Mouse (Mus musculus): Measurements from ENCODE around the gene 4933415F23Rik. TPM values are rescaled to one million over a fixed set of nuclear protein-coding genes. Genes with fewer than 3 reads are reported as not detected.
A peak's percentile ranks its signal among the peaks of the same experiment; 100 is the strongest.
"Not testable (repeated sequence)": the region's sequence is repeated elsewhere in the genome, so short reads cannot be mapped to it uniquely, and the experiment has no call there.

4933415F23Rik gene
- not detected in 2 replicates for polyA plus RNA-seq (2015; fragmentation: Nextera tagmentation; extraction: Ambion mirVana)

DNA sequence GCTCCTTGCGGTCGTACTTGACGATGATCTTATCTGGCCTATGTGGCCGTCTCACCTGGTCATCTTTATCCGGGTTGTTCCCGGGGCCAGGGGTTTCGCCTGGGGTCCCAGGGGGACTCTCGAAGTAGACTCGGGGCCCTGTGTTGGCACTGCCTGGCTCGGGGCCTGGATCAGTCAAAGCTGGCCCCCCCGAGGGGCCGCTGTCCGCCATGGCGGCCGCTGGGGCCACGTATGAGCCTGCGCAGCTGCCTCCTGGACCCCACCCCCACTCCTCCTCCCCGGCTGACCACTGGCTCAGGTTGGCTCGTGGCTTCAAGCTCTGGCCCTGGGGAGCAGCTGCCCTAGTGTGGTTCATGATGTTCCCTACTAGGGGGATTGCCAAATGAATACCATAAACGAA lies at the start of gene 4933415F23Rik:
TSS of gene 4933415F23Rik (minus strand) at position 233 of the 400 bp plus-strand sequence.
- Histone ChIP-seq H3K36me3 (ENCODE audit: control insufficient read depth, insufficient read depth) (no peaks in the 10 kb centered on the region), H3K9ac (ENCODE audit: low read depth, low read length) (no peak within 1 kb of the TSS), H3K27me3 (replicated peaks; ENCODE audit: control insufficient read depth, insufficient read depth, low read length) (no peaks in the 10 kb centered on the region), H3K9me3 (ENCODE audit: control insufficient read depth) (no peaks in the 10 kb centered on the region), H3K4me2 (replicated peaks; ENCODE audit: low read depth) (no peak within 1 kb of the TSS), H3K4me3 (ENCODE audit: low read depth, low read length) (no peak within 1 kb of the TSS), H3K27ac (ENCODE audit: low read depth, low read length) (no peak within 1 kb of the TSS), H3K4me1 (replicated peaks; ENCODE audit: control insufficient read depth, insufficient read depth, low read length) (no peaks in the 10 kb centered on the region)
- no peak for TF ChIP-seq CTCF (IDR thresholded peaks at IDR 0.05; ENCODE audit: low read depth)
- no peak for ATAC-seq
- WGBS: 97% methylated on average over 20 of the region's 20 CpGs

DNA sequence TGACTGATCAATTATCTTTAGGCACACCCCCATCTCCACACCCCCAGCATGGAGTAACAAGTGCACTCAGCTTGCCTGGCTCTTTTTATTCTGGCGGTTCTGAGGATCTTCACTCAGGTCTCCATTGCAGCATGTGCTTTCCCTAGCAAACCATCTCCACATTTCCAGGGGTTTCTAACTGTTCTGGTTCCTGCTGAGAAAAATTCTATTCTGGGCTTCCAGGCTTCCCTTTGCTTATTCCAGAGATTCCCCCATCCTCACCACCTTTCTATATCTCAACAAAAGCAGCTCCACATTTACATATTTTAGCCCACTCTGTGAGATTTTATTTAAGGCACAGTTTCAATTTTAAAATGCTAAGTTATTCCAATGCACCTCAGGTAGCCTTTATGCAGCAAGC lies 49.7 kb upstream of the 4933415F23Rik start:
- TF ChIP-seq CTCF (IDR thresholded peaks at IDR 0.05; ENCODE audit: low read depth): no peak
- WGBS: 80% methylated on average over 1 of the region's 1 CpGs
- Histone ChIP-seq H3K9me3 (ENCODE audit: control insufficient read depth) (no peaks in the 10 kb centered on the region), H3K4me2 (replicated peaks; ENCODE audit: low read depth) (no peak overlapping the region), H3K9ac (ENCODE audit: low read depth, low read length) (no peak overlapping the region), H3K27ac (ENCODE audit: low read depth, low read length) (no peak overlapping the region), H3K36me3 (ENCODE audit: control insufficient read depth, insufficient read depth) (no peaks in the 10 kb centered on the region), H3K4me1 (replicated peaks; ENCODE audit: control insufficient read depth, insufficient read depth, low read length) (no peaks in the 10 kb centered on the region), H3K4me3 (ENCODE audit: low read depth, low read length) (no peak overlapping the region), H3K27me3 (replicated peaks; ENCODE audit: control insufficient read depth, insufficient read depth, low read length) (no peaks in the 10 kb centered on the region)
- no peak for ATAC-seq

DNA sequence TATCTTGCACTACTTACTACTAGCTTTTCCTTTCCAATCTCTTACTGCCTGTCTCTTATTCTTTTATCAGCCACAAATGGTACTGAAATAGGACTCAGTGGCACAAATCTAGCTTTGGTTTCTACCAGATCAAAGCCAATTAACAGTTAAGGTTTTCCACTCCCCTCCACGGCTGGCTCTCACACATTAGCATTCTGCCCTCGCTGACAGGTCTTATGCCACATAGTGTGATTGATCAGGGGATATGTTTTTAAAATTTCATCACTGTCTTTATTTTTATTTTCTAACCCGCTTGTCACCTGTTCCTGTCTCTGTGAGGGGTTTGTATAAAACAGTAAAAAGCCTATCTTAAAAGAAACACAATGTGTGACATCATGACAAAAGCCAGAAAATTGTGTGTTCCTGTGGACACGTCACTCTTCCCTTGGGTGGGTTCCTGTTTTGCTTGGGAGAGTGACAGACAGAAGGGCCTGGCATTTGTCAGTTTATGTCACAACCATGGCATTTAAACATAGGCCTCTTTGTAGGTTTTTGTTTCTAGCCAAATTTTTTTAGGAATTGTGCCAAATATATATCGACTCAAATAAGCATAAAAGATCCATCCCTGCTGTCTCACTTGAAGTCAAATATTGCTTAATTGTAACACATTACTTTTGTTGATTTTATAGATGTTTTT lies 44.3 kb upstream of the 4933415F23Rik start:
- no peak for TF ChIP-seq CTCF (IDR thresholded peaks at IDR 0.05; ENCODE audit: low read depth)

DNA sequence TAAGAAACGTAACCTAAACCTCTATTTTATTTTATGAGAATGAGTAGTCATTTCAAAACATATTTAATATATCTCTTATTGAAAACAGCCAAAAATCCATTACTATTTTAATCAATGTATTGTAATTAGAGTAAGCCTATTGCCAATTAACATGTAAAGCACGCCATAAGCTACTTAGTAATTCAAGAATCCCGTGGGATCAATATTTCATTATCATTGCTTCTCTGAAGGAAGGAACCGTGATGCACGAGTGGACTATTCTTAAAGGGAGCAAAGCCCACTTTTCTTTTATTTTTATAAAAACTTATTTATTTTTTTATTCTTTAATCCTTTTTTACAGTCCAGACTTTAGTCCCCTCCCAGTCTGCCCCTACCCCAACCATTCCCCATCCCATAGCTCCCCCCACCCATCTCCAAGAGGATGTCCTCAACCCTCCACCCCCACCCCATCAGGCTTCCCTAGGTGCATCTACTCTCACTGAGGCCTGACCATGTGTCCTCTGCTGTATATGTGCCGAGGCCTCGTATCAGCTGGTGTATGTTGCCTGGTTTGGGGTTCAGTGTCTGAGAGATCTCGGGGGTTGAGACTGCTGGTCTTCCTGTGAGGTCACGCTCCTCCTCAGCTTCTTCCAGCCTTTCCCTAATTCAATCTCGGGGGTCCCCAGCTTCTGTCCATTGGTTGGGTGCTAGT lies 39.2 kb upstream of the 4933415F23Rik start:
- no peak overlapping the region for H3K4me3 ChIP-seq (ENCODE audit: low read depth, low read length)
- TF ChIP-seq CTCF (IDR thresholded peaks at IDR 0.05; ENCODE audit: low read depth): no peak
- no peak overlapping the region for H3K9ac ChIP-seq (ENCODE audit: low read depth, low read length)
- no peak overlapping the region for H3K27ac ChIP-seq (ENCODE audit: low read depth, low read length)
- H3K36me3 ChIP-seq (ENCODE audit: control insufficient read depth, insufficient read depth): no peaks in the 10 kb centered on the region
- H3K4me2 ChIP-seq (replicated peaks; ENCODE audit: low read depth): no peak overlapping the region
- H3K27me3 ChIP-seq (replicated peaks; ENCODE audit: control insufficient read depth, insufficient read depth, low read length): no peaks in the 10 kb centered on the region
- no peaks in the 10 kb centered on the region for H3K9me3 ChIP-seq (ENCODE audit: control insufficient read depth)
- ATAC-seq: no peak
- no peaks in the 10 kb centered on the region for H3K4me1 ChIP-seq (replicated peaks; ENCODE audit: control insufficient read depth, insufficient read depth, low read length)
- WGBS: 84% methylated on average over 10 of the region's 10 CpGs

More for the DNA sequence above, 44.3 kb upstream of the 4933415F23Rik start:
- Histone ChIP-seq H3K4me1 (replicated peaks; ENCODE audit: control insufficient read depth, insufficient read depth, low read length) (no peaks in the 10 kb centered on the region), H3K9ac (ENCODE audit: low read depth, low read length) (no peak overlapping the region), H3K4me3 (ENCODE audit: low read depth, low read length) (no peak overlapping the region), H3K4me2 (replicated peaks; ENCODE audit: low read depth) (no peak overlapping the region), H3K27ac (ENCODE audit: low read depth, low read length) (no peak overlapping the region), H3K27me3 (replicated peaks; ENCODE audit: control insufficient read depth, insufficient read depth, low read length) (no peaks in the 10 kb centered on the region), H3K9me3 (ENCODE audit: control insufficient read depth) (no peaks in the 10 kb centered on the region), H3K36me3 (ENCODE audit: control insufficient read depth, insufficient read depth) (no peaks in the 10 kb centered on the region)
- no peak for ATAC-seq
- WGBS: 65% methylated on average over 5 of the region's 5 CpGs

DNA sequence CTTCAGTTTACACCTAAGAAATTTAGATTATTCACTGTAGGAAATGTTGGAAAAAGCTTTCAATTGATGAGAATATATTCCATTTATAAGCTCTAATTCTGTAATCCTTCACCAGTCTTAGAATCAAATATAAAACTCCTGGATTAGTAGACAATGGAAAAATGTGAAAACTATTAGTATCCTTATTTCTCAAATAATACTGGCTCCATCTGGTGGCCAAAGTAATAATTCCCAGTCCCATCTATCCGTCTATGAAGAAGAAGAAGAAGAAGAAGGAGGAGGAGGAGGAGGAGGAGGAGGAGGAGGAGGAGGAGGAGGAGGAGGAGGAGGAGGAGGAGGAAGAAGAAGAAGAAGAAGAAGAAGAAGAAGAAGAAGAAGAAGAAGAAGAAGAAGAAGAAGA lies 38.5 kb upstream of the 4933415F23Rik start:
- not testable (repeated sequence) for H3K9me3 ChIP-seq (ENCODE audit: control insufficient read depth); H3K4me3 ChIP-seq (ENCODE audit: low read depth, low read length)
- WGBS: 0% methylated on average over 1 of the region's 1 CpGs

DNA sequence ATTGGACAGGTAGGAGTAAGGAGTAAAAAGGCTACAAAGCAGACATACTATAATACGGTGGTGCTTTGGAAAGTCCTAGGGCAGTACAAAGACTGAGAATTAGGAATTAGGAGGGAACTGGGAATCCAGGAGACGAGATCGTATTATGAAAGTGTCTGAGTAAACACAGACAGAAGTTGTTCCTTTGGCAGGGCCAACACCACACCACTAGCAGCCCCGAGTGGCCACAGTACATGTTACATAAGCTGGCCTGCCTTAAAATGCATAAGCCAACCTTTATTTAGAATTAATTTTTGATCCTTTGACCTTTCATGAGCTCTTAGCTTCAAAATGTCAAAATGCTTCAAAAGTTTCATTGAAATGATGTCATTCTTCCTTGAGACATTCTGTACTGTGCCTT lies 18.8 kb upstream of the 4933415F23Rik start:
- no peak overlapping the region for H3K9ac ChIP-seq (ENCODE audit: low read depth, low read length)
- H3K27me3 ChIP-seq (replicated peaks; ENCODE audit: control insufficient read depth, insufficient read depth, low read length): no peaks in the 10 kb centered on the region
- WGBS: 53% methylated on average over 4 of the region's 4 CpGs
- H3K9me3 ChIP-seq (ENCODE audit: control insufficient read depth): no peaks in the 10 kb centered on the region
- no peak overlapping the region for H3K4me2 ChIP-seq (replicated peaks; ENCODE audit: low read depth)
- H3K4me1 ChIP-seq (replicated peaks; ENCODE audit: control insufficient read depth, insufficient read depth, low read length): no peaks in the 10 kb centered on the region
- no peak overlapping the region for H3K4me3 ChIP-seq (ENCODE audit: low read depth, low read length)
- no peaks in the 10 kb centered on the region for H3K36me3 ChIP-seq (ENCODE audit: control insufficient read depth, insufficient read depth)
- no peak overlapping the region for H3K27ac ChIP-seq (ENCODE audit: low read depth, low read length)
- no peak for ATAC-seq
- TF ChIP-seq CTCF (IDR thresholded peaks at IDR 0.05; ENCODE audit: low read depth): no peak

More for the DNA sequence above, 38.5 kb upstream of the 4933415F23Rik start:
- ATAC-seq; H3K27me3 ChIP-seq (replicated peaks; ENCODE audit: control insufficient read depth, insufficient read depth, low read length); H3K27ac ChIP-seq (ENCODE audit: low read depth, low read length); H3K4me1 ChIP-seq (replicated peaks; ENCODE audit: control insufficient read depth, insufficient read depth, low read length); H3K36me3 ChIP-seq (ENCODE audit: control insufficient read depth, insufficient read depth); H3K4me2 ChIP-seq (replicated peaks; ENCODE audit: low read depth); H3K9ac ChIP-seq (ENCODE audit: low read depth, low read length): not testable (repeated sequence)
- TF ChIP-seq CTCF (IDR thresholded peaks at IDR 0.05; ENCODE audit: low read depth): peak; percentile 55
